Mouse (Mus musculus) lung, postnatal 10 days (tissue): ENCODE measurements around the gene Fam209.

Experiments used
- DNase-seq: peaks from one replicate; pipeline ENCODE4 v3.0.0; 2021

Fam209 gene

DNA sequence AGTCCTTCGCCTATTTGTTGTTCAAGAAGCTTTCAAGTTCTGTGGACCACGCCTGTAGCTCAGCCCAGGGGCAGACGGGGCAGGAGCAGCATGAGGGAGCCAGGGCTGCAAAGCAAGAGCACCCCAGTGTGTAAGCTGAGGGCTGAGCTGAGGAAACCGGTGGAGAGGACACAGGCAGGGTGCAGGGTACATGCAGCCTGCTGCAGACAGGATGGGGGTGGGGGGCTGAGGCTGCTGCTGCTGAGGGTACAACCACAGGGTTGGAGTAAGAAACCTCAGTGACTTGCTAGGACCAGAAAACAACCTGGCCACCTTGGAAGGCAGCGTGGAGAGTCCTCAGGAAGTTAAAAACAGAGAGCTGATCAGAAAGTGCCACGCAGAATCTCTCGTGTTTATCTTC lies 8.0 kb downstream of the Fam209 start:
- DNase-seq, result no peak

GRCm38 (mm10) chr2:172481654-172482385 lies 9.5 kb downstream of the Fam209 start:
- no peak for DNase-seq

GRCm38 (mm10) chr2:172483766-172484413 lies 11.6 kb downstream of the Fam209 start:
- DNase-seq, result no peak

- DNase-seq, result no peak
Measured at GRCm38 (mm10) chr2:172484696-172485370, 12.5 kb downstream of the Fam209 start.

- no peak for DNase-seq
Measured at GRCm38 (mm10) chr2:172496736-172497345, 24.5 kb downstream of the Fam209 start.

DNA sequence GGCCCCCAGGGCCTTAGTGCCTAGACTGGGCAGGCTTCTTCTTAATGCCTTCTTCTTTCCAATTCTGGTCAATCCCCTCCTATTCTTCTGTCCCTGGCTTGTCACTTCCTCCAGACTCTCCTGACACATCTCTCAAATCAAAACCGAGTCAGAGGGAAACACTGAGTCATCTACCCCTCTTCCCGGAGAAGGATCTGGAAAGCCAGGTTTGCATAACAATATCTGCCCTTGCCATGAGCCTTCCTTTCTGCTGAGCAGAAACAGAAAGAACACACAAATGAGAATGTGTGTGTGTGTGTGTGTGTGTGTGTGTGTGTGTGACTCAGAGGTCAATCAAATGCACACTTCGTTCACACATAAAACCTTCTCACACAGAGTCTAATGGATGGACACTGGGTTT lies 26.5 kb downstream of the Fam209 start:
- no peak for DNase-seq

- no peak for DNase-seq
Measured at GRCm38 (mm10) chr2:172500752-172501316, 28.5 kb downstream of the Fam209 start.

GRCm38 (mm10) chr2:172501341-172501740 lies 29.0 kb downstream of the Fam209 start:
- peak; percentile 33 for DNase-seq

- DNase-seq, result no peak
Measured at GRCm38 (mm10) chr2:172502168-172502567, 29.8 kb downstream of the Fam209 start.

DNA sequence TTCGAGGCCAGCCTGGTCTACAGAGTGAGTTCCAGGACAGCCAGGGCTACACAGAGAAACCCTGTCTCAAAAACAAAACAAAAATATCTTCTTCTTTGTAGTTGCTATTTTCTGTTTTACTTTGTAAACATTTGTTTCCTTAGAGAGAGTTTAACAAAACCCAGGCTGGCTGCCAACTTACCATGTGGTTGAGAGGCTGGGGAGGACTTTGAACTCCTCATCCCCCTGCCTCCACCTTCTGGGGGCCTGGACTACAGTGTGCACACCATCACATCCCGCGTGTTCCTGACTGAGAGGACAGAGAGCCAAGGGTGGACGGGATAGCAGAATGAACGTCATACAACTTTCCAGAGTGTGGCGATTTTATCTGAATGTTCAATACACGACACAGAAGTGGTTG lies 33.8 kb downstream of the Fam209 start:
- DNase-seq, result peak; percentile 27

- DNase-seq, result no peak
Measured at GRCm38 (mm10) chr2:172510056-172510712, 37.9 kb downstream of the Fam209 start.

- DNase-seq, result no peak
Measured at GRCm38 (mm10) chr2:172510899-172511298, 38.6 kb downstream of the Fam209 start.

DNA sequence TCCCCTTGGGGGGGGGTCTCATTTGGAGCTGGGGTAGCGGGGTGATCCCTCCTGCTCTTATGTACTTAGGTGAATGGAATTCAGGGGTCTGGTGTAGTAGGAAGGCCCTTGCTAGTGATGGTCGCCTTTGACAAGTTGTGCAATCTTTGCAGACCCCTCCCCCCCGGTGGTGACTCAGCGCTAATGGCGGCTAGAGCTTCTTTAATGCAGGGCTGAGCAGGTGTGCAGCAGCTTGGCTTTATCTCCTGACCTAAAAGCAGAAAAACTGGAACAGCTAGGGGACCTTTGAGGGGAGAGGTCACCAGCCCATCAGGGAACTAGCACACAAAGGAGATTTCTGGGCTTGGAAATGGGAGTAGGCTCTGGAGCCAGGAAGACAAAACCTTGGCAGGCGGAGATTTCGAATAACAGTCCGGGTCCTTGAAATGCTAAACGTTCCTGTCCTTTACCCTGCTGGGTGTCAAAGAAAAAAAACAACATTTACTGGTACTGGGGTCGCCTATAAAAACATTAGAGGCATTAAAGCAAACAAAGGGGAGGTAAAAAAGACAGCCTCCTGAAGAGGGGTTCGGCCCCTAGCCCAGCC lies 44.2 kb downstream of the Fam209 start:
- no peak for DNase-seq

DNA sequence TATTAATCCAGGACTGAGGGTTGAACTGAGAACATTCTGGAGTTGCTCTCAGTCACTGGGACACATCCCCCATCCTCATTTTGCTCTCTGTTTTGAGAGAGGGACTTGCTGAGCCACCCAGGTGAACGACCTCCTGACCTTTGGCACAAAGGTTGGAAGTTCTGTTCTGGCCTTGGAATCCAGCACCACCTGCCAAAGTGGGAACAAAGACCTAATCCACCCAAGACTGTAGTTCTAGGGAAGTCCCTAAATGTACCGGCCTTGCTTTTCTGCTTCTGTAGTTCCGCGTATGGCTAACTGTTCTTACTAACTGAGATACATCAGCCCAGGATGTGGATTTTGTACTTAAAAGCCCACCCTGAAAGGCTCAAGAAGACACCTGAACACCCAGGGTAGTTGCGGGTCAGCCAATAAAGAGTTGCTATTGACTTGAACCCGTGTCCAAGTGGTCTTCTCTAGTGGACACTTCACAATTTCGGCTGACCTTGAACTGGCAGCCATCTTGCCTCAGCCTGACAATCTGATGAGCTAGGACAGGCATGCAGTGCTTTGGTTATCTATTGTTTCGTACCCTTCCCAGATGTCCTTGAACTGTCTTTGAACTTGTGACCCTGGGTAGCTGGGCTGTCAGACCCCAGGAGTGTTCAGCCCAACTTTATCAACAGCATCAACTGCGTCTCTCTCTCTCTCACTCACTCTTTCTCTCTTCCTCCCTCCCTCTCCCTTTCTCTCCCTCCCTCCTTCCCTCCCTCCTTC lies 48.5 kb downstream of the Fam209 start:
- no peak for DNase-seq

- no peak for DNase-seq
Measured at GRCm38 (mm10) chr2:172522528-172522927, 50.2 kb downstream of the Fam209 start.
